Mouse (Mus musculus) heart, postnatal 0 days (tissue): ENCODE measurements around the gene Palm2. TPM values are rescaled to one million over a fixed set of nuclear protein-coding genes. Genes with fewer than 3 reads are reported as not detected.

Experiments used
- ATAC-seq: fragments of 200-750 bp; cut with Nextera tagmentation; 2 replicates; pipeline ENCODE4 v1.8.0; 2017; ENCODE audit warnings: low read depth, moderate number of reproducible peaks, moderate library complexity; ENCODE audit not compliant: insufficient read depth
- DNase-seq: peaks from one replicate; pipeline ENCODE4 v3.0.0-alpha.2; 2016; ENCODE audit warnings: low spot score
- H3K27ac ChIP-seq: fragments of 300-500 bp; sonication (generic); 2 replicates; pipeline ENCODE4 v1.5.1; 2014; ENCODE audit warnings: low read depth, mild to moderate bottlenecking
- H3K27me3 ChIP-seq: fragments of 300-500 bp; sonication (generic); 2 replicates; pipeline ENCODE4 v1.6.1; 2014; ENCODE audit warnings: low read length, mixed read lengths; ENCODE audit not compliant: control insufficient read depth, insufficient read depth
- H3K36me3 ChIP-seq: fragments of 300-500 bp; sonication (generic); replicated peaks from 2 replicates; pipeline ENCODE4 v1.6.1; 2014; ENCODE audit warnings: low read length, mixed read lengths; ENCODE audit not compliant: control insufficient read depth, insufficient read depth
- H3K4me1 ChIP-seq: fragments of 300-500 bp; sonication (generic); 2 replicates; pipeline ENCODE4 v1.6.1; 2014; ENCODE audit warnings: antibody characterized with exemption; ENCODE audit not compliant: control insufficient read depth, insufficient read depth
- H3K4me2 ChIP-seq: fragments of 300-500 bp; sonication (generic); 2 replicates; pipeline ENCODE4 v1.6.1; 2014; ENCODE audit warnings: low read depth, mild to moderate bottlenecking, low read length, moderate library complexity
- H3K4me3 ChIP-seq: fragments of 300-500 bp; sonication (generic); 2 replicates; pipeline ENCODE4 v1.5.1; 2014; ENCODE audit warnings: low read depth, low read length
- H3K9ac ChIP-seq: fragments of 300-500 bp; sonication (generic); replicated peaks from 2 replicates; pipeline ENCODE4 v1.6.1; 2014; ENCODE audit warnings: low read depth, low read length, mixed read lengths
- H3K9me3 ChIP-seq: fragments of 300-500 bp; sonication (generic); replicated peaks from 2 replicates; pipeline ENCODE4 v1.6.1; 2016; ENCODE audit warnings: low read length; ENCODE audit not compliant: control insufficient read depth
- CTCF ChIP-seq: IDR thresholded peaks from 2 replicates; pipeline ENCODE4 v1.5.1; 2016; ENCODE audit warnings: antibody characterized with exemption, control low read depth, low read depth
- EP300 ChIP-seq: IDR thresholded peaks from 2 replicates; pipeline ENCODE4 v1.6.1; 2016; ENCODE audit warnings: antibody characterized with exemption, low read depth
- WGBS: fragments of 180-500 bp; shearing (Covaris S2); extraction: QIAGEN DNeasy Blood & Tissue Kit; methylation state at CpG from one replicate; pipeline ENCODE4 v1.1.7; 2014; 5-methylcytosine and 5-hydroxymethylcytosine counted together
- polyA plus RNA-seq: library from polyadenylated mRNA; unstranded; fragments of >200 nt; fragmentation: Nextera tagmentation; extraction: Ambion mirVana; gene quantifications from 2 replicates; pipeline ENCODE4 v1.2.1, GENCODE M21; 2015
- total RNA-seq: library from RNA; depleted of rRNA; stranded (reverse); fragments of >200 nt; gene quantifications from 2 replicates; pipeline ENCODE4 v1.2.3, GENCODE M21; 2014; ENCODE audit warnings: low replicate concordance

Palm2 gene
- total and polyA plus RNA-seq, 2 experiments from 2014 or later = 6.6 to 12.6 TPM

- H3K4me2 ChIP-seq = no peak overlapping the region
- ATAC-seq (no peak), DNase-seq (no peak)
- H3K9ac ChIP-seq = no peak overlapping the region
- no peaks in the 10 kb centered on the region for H3K36me3 ChIP-seq
- WGBS = 74% methylated on average over 11 of the region's 11 CpGs
- no peak overlapping the region for H3K27ac ChIP-seq
- TF ChIP-seq EP300 (no peak), CTCF (no peak)
- no peaks in the 10 kb centered on the region for H3K4me1 ChIP-seq
- no peaks in the 10 kb centered on the region for H3K27me3 ChIP-seq
- H3K9me3 ChIP-seq = no peaks in the 10 kb centered on the region
- H3K4me3 ChIP-seq = no peak overlapping the region
Observed at GRCm38 (mm10) chr4:57703574-57704470, 269.8 kb downstream of the Palm2 start.

GRCm38 (mm10) chr4:57704575-57704974, 270.5 kb downstream of the Palm2 start:
- H3K4me3 ChIP-seq = no peak overlapping the region
- 93% methylated on average over 7 of the region's 7 CpGs for WGBS

GRCm38 (mm10) chr4:57715849-57716248, 281.8 kb downstream of the Palm2 start:
- H3K4me1 ChIP-seq = 0 out of 2 replicates have a peak, but pooled peaks cover 4% of the 10 kb centered on the region
- ATAC-seq (no peak), DNase-seq (no peak)
- H3K27me3 ChIP-seq = no peaks in the 10 kb centered on the region
- peaks cover 7% of the 10 kb centered on the region; the same call in 1 of the 2 replicates for H3K36me3 ChIP-seq
- no peak overlapping the region for H3K27ac ChIP-seq
- no peak overlapping the region for H3K4me2 ChIP-seq
- TF ChIP-seq CTCF (no peak), EP300 (no peak)
- no peaks in the 10 kb centered on the region for H3K9me3 ChIP-seq
- no peak overlapping the region for H3K4me3 ChIP-seq
- H3K9ac ChIP-seq = no peak overlapping the region

More at GRCm38 (mm10) chr4:57704575-57704974, 270.5 kb downstream of the Palm2 start:
- no peak for ATAC-seq
- Histone ChIP-seq H3K9me3 (no peaks in the 10 kb centered on the region), H3K9ac (no peak overlapping the region), H3K36me3 (peaks cover 4% of the 10 kb centered on the region; the same call in 1 of the 2 replicates), H3K27ac (no peak overlapping the region), H3K27me3 (no peaks in the 10 kb centered on the region), H3K4me1 (no peaks in the 10 kb centered on the region), H3K4me2 (no peak overlapping the region)
- TF ChIP-seq EP300 = no peak
- no peak for TF ChIP-seq CTCF
- no peak for DNase-seq

- Histone ChIP-seq H3K9me3 (no peaks in the 10 kb centered on the region), H3K4me2 (no peak overlapping the region), H3K27me3 (no peaks in the 10 kb centered on the region), H3K36me3 (0 out of 2 replicates have a peak, but pooled peaks cover 4% of the 10 kb centered on the region), H3K4me1 (0 out of 2 replicates have a peak, but pooled peaks cover 4% of the 10 kb centered on the region), H3K27ac (no peak overlapping the region), H3K4me3 (no peak overlapping the region), H3K9ac (no peak overlapping the region)
- no peak for ATAC-seq
- WGBS = 55% methylated on average over 4 of the region's 4 CpGs
- no peak for DNase-seq
- TF ChIP-seq CTCF (no peak), EP300 (no peak)
Observed at GRCm38 (mm10) chr4:57716735-57717134, 282.7 kb downstream of the Palm2 start.

GRCm38 (mm10) chr4:57717354-57717753, 283.3 kb downstream of the Palm2 start, which contains the start of gene Akap2:
Gene Akap2 (plus strand): TSS chr4:57717657.
- Histone ChIP-seq H3K27ac (no peak within 1 kb of the TSS), H3K4me2 (no peak within 1 kb of the TSS), H3K4me1 (0 out of 2 replicates have a peak, but pooled peaks cover 4% of the 10 kb centered on the region), H3K36me3 (0 out of 2 replicates have a peak, but pooled peaks cover 4% of the 10 kb centered on the region), H3K4me3 (no peak within 1 kb of the TSS), H3K9ac (no peak within 1 kb of the TSS), H3K9me3 (no peaks in the 10 kb centered on the region), H3K27me3 (no peaks in the 10 kb centered on the region)
- ATAC-seq (no peak), DNase-seq (no peak)
- TF ChIP-seq EP300 = no peak
- 91% methylated on average over 9 of the region's 9 CpGs for WGBS
